Mouse (Mus musculus) B cell, adult 2 months (primary cell): Measurements from ENCODE around the gene Galp.
"Not testable (repeated sequence)": the region's sequence is repeated elsewhere in the genome, so short reads cannot be mapped to it uniquely, and the experiment has no call there.

Source experiments
- DNase-seq, 2 experiments: peaks; one replicate each; pipeline ENCODE4 v3.0.0; 2022

The Galp gene

GRCm38 (mm10) chr7:6182882-6183281 lies 14.0 kb upstream of the Galp start:
- DNase-seq, result no peak

GRCm38 (mm10) chr7:6183802-6184201 lies 13.1 kb upstream of the Galp start:
- DNase-seq, result no peak

- no peak for DNase-seq
Measured at GRCm38 (mm10) chr7:6184521-6184920, 12.4 kb upstream of the Galp start.

GRCm38 (mm10) chr7:6185391-6185790 lies 11.5 kb upstream of the Galp start:
- DNase-seq, result no peak

GRCm38 (mm10) chr7:6186176-6186575 lies 10.7 kb upstream of the Galp start:
- DNase-seq, result no peak

- no peak for DNase-seq
Measured at GRCm38 (mm10) chr7:6186756-6187155, 10.1 kb upstream of the Galp start.

- DNase-seq, result no peak
Measured at GRCm38 (mm10) chr7:6189542-6189941, 7.3 kb upstream of the Galp start.

- peak; percentile 84 to 86 for DNase-seq
Measured at GRCm38 (mm10) chr7:6191376-6191775, 5.5 kb upstream of the Galp start.

GRCm38 (mm10) chr7:6194129-6194528 lies 2.8 kb upstream of the Galp start:
- peak; percentile 77 to 81 for DNase-seq

- DNase-seq, result no peak
Measured at GRCm38 (mm10) chr7:6195777-6196176, 1.1 kb upstream of the Galp start.

- DNase-seq, result no peak
Measured at GRCm38 (mm10) chr7:6204200-6204599, 7.3 kb downstream of the Galp start.

- peak; percentile 40 to 46 for DNase-seq
Measured at GRCm38 (mm10) chr7:6213144-6213543, 16.3 kb downstream of the Galp start.

- DNase-seq, result not testable (repeated sequence)
Measured at GRCm38 (mm10) chr7:6214691-6215090, 17.8 kb downstream of the Galp start.

- no peak for DNase-seq
Measured at GRCm38 (mm10) chr7:6220147-6220546, 23.3 kb downstream of the Galp start.

- no peak for DNase-seq
Measured at GRCm38 (mm10) chr7:6221978-6222377, 25.1 kb downstream of the Galp start, which contains the start of gene Zscan5b. TSS of gene Zscan5b (plus strand) at chr7:6222278.

GRCm38 (mm10) chr7:6228491-6228890 lies 31.6 kb downstream of the Galp start:
- DNase-seq, result not testable (repeated sequence)

GRCm38 (mm10) chr7:6239787-6240186 lies 42.9 kb downstream of the Galp start:
- DNase-seq, result no peak

- DNase-seq, result peak; percentile 66 to 73
Measured at GRCm38 (mm10) chr7:6240841-6241425, 44.0 kb downstream of the Galp start.

GRCm38 (mm10) chr7:6244361-6245292 lies 47.7 kb downstream of the Galp start:
- DNase-seq, result no peak

GRCm38 (mm10) chr7:6252410-6252809 lies 55.5 kb downstream of the Galp start, which contains the start of gene Epp13:
TSS of gene Epp13 (plus strand) at chr7:6252710.
- no peak for DNase-seq

GRCm38 (mm10) chr7:6254451-6254850 lies 57.6 kb downstream of the Galp start:
- no peak for DNase-seq

- no peak for DNase-seq
Measured at GRCm38 (mm10) chr7:6257386-6257785, 60.5 kb downstream of the Galp start.

GRCm38 (mm10) chr7:6258232-6259220 lies 61.6 kb downstream of the Galp start:
- no peak for DNase-seq
